Mouse (Mus musculus) Muller cell, postnatal 12 days (primary cell): Measurements from ENCODE around the gene Grb2.

ENCODE experiments used
- DNase-seq: peaks from one replicate; pipeline ENCODE4 v3.0.0-alpha.2; 2015; ENCODE audit errors: inconsistent ontology term

Gene Grb2

DNA sequence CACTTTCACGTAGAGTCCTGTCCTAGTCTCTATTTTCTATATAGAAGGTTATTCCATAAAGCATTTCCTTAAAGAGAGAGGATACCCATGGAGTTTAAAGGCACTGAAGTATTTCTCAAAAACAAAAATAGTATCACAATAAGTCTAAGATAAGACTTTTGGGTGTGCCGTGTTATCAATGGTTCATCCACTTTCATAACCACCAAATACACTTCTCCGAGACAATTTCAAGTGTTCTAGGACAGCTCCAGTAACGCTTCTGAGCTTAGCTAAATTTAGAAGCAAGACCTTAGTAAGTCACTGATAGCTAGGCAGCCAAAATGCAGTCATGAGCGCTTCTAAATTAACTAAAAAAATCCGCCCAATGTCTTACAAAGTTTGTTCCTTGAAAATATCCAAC lies 22.0 kb downstream of the Grb2 start:
- no peak for DNase-seq

DNA sequence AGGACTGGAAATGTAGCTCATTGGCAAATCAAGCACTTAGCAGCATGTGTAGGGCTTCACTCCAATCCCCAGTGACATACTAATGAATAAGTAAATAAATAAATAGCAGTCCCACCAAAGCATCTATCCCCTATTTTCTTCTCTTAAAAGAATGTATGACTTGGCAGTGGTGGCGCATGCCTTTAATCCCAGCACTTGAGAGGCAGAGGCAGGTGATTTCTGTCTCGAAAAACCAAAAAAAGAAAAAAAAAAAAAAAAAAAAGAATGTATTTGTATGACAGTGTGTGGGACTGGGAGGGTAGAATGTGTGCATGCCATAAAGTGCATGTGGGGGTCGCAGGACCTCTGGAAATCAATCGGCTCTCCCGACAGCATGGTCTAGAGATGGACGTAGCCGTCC lies 22.4 kb downstream of the Grb2 start:
- DNase-seq = no peak

DNA sequence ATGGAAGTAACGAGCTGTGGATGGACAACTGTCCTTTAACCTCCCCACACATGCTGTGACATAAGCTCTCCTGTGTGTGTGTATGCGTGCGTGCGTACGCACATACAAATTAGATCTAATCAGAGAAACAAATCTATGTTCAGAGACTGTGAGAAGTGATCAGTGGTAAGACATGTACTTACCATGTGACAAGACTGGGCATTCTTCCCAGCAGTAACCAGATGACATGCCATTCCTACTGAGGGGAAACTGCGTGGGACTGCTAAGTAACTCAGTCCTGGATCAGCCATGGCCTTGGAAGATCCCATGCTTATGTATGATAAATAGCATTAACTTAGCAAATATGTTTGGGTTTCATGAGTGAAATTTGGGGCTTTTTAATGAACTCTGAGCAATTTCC lies 23.5 kb downstream of the Grb2 start:
- peak; percentile 42 for DNase-seq

DNA sequence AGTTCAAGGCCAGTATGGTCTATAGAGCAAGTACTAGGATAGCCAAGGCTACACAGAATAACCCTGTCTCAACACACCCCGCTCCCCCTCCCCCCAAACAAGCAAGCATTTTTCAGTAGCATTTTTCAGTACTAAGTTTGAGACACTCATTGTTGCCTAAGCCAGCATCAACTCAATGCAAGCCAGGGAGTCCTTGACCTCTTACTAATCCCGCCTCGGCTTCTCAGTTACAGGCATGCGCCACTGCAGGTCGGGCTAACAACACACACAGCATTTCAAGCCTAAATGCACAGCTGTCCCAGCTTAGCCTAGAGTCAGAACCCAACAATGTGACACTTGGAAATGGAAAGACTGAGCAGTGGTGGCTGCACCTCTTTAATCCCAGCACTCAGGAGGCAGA lies 25.1 kb downstream of the Grb2 start:
- DNase-seq = no peak

DNA sequence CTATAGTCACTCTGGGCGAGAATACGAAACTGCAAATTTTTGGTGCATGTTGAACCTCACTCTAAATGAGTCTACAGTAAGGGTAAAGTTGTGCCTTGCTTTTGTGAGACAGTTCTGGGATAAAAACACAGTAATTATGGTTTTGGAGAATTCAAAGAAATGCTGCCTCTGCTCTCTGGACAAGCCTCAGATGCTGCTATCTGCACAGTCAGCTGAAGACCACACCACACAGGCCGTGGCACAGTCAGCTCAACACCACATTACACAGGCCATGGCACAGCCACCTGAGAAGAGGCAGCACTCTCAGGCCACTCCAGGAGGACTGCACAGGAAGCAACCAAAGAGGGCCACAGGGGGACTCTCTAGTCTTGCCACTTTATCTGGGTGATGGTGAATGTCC lies 26.0 kb downstream of the Grb2 start:
- DNase-seq = no peak

DNA sequence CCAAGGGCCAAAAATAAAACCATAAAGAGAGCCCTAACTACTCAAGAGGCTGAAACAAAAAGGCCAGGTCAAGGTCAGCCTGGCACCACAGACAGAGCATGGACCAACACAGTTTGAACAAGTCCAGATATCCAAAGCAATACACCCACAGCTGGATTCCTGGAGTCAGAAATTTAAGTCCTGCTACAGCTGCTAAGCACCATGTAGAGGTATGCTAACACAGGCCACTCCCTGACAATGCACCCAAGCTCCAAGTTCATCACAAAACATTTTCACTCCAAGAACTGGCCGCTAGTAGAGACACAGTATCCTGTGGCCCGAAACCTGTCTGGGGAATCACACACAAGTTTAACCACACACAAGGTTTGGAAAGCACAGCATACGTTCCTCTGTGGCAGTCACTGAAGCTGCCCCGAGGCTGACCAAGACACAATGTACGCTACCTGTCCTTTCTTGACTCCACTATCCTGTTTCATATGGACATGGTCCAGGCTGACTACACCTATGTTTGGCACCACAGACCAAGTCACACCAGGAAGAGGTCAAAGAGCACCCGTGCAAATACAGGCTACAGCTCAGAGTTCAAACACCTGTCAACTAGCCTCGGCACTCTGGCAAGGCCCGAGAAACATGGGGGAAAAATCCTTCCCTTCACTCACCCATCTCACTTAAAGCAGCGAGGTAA lies 28.7 kb downstream of the Grb2 start:
- no peak for DNase-seq

DNA sequence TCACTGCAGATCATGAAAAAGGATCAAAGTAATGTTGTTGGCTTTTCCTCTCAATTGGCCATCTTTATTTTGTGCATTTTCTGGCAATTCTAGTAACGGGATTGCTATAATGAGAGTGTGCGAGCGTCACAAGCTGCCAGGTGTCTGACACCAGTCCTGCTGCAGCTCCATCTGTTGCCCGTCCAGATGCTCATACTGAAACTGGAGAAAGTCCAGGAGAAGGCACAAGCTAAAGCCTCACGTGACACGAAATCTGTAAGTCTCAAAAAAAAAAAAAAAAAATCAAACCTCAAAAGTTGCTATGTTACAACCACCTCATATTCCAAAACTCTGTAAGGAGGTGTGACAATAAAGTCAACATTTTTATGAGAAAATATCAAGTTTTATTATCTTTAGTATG lies 29.5 kb downstream of the Grb2 start:
- DNase-seq = no peak

DNA sequence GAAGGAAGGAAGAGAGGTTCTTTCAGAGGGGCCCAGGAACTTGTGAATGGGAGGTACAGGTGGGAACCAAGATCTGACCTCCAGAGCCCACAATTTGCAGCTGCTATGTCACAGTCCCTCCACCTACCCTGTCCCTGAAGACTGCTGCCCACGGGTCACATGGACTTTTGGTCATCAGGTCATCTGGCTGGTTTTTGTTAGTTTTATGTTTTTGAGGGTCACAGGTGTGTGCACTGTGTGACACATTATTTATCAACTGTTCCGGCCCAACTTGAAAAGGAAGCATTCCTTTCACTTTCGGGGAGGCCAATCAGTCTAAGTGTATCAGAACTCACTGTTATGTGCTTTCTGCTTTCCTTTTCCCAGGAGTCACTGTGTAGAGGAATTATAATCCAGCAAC lies 30.9 kb downstream of the Grb2 start:
- no peak for DNase-seq

DNA sequence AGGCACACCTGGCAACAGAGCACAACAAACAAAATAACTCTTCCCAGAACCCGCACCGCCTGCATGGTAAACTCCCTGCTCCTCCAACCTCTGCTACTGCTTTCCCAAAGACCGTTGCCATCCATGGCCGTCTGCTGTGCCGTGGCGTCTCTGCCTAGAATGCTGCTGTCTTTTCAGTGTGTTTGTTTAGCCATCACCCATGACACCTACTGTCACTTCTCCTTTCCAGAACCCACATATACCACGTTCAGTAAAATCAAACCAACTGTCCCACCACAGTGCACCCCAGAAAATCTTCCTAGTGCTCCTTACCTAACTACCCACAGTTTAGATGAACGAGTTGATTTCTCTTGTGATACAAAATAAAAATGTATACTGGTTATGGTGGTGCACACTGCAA lies 31.7 kb downstream of the Grb2 start:
- no peak for DNase-seq

DNA sequence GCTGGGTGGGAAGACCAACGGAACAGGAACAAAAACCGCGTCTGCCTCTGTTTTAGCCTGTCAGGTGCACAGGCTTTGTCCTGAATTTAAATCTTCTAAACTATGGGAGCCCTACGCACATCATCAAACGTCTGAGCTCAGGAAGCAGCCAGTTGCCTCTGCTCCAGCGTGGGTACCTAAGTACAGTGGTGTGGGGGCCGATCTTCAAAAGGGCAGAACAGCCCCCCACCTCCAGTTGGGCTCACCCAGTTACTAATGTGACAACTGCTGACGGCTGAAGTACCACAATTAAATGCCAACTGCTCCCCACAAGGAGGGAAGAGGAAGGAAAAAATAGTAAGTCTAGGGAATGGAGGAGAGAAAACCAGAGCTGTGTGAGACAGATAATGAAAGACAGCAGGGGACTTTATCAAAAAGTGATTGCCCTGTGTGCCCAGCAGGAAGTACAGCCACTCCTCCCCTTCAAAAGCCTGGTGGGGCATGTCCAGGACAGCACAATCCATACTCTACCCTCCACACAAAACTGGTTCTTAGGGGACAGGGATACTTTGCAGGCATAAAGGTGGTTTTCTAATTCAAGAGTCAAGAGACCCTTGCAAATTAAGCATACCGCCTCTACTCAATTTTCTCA lies 34.0 kb downstream of the Grb2 start:
- DNase-seq = no peak

DNA sequence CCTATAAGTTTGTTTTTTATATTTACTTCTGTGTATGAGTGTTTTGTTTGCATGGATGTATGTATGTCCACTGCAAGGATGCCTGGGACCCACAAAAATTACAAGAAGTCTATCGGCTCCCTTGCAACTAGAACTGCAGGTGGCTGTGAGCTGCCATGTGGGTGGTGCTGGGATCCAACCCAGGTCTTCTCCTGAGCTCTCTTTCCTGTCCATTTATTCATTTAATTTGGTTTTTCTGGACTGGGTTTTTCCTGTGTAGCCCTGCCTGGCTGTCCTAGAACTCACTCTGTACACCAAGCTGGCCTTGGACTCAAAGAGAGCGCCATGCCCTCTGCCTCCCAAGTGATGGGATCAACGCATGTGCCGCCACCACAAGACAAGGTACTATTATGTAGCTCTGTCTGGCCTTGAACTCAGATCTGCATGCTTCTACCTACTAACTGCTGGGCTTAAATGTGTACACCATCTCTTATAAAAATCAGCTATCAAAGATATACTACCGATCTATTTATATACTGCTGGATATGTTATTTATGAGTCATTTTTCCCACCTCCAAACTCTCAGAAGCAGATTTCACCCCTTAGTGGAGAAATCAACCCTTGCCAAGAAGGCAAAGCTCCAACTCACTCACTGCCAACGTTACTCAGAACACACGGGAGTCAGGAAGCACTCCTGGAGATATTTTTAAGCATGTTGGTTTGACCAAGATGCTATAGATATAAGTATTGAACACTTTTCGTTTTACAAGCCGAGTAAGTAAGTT lies 34.7 kb downstream of the Grb2 start:
- DNase-seq = no peak

DNA sequence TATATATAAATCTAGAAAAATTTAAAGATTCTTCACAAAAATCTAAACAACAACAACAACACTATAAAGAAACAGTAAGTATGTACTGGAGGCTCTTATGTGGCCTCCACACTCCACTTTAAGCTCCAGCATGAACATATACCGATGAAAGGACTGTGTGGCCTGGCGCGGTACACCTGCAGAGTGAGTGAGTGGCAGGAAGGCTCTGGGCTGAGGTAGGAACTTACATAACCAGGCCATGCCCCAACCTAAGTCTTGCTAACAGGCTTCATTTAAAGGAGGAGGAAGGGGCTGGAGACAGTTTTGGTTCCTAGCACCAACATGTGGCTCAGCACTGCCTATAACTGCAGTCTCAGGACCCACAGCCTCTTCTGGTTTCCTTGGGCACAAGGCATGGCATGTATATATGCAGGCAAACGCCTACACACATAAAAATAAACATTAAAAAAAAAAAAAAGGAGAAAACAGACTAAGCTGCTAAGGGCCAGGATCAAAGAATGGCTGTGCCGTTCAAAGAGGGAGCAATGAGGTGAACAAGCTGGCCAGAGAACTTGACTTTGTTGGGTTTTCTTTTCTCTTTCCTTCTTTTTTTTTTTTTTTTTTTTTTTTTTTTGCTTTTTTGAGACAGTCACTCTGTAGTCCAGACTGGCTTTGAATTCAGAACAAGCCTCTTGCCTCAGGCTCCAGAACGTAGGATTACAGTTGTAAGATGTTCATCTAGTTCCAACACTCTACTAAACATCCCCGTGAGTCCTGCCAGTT lies 36.0 kb downstream of the Grb2 start:
- no peak for DNase-seq

DNA sequence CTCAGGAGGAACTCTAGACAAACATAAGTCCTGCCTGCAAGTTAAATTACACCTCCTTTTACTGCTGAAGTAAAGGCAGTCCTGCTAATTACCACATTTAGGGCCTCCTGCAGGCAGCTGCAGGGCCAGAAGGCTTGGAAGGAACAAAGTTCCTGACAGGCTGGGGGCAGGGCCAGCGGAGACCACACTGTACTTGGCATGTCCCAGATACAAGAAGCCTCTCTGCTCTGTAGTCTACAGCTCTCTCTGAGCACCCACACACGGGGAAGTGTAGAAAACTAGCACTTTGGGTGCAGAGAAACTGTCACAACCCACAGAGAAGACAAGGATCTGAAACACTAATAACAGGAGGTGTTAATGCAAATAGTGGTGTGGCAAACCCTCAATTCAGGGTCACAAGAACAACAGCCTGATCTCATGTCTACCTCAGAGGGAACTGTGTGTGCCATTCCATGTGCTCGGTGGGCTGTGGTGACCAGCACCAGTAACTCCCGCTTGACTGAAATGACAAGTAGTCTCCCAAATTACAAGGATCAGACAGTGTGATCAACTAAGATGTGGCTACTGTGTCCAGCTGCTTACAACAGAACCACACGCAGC lies 37.8 kb downstream of the Grb2 start:
- DNase-seq = peak; percentile 38

DNA sequence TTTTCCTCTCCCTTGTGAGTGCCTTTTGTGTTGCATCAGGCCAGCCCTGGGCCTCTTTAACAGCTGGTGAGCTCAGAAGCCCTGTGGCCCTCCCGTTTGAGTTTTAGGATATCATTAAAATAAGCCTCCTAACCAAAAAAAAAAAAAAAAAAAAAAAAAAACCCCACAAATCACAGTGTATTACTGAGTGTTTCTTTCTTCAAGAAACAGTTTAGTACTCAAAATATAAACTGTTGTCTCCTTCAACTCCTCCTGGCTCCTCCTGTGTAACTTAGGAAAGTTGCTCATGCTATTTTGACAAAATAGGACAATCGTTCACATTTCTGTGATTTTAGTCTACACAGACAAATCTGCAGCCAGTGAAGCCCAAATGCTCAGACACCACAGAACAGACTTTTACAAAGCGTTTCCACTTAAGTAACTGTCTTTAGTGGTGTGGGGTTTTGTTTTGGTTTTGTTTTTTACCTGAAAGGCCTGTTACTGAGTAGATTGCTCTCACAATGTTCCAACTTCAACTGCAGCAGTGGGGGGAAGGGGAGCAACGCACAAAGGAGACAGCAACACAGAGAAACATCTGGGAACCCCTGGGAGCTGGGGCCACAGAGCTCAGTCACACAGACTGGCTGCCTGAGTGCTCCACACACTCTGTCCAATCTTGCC lies 44.6 kb downstream of the Grb2 start:
- no peak for DNase-seq

DNA sequence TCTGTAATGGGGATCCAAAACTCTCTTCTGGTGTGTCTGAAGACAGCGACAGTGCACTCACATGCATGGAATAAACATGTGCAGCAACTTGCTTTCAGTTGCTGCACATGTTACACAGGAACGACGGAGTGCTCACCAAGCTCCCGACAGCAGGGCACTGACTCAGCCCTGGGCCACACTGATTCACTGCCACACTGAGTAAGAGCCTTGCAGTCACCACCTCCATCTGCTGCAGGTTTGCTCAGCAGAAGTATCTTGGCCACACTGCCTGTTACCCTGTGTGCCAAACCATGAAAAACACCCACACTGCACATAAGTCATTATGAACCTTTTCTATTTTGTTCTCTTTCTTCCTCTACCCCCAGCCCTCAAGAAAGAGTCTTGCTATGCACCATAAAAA lies 48.0 kb downstream of the Grb2 start:
- no peak for DNase-seq

DNA sequence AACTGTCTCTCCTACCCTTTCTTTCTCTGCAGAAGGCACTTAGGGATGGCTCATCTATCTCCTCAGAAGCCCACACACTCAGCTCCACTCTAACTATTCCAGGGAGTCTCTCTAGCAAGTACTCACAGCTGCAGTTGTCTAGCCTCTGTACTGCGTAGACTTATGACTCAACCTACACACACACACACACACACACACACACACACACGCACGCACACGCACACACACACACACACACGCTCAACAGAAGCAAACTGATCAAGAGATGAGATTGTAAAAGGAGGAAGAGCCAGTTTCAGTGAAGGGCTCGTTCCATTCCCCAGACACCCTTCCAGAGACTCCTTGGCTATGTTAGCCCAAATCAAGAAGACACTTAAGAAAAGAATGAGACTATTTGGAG lies 49.9 kb downstream of the Grb2 start:
- no peak for DNase-seq

DNA sequence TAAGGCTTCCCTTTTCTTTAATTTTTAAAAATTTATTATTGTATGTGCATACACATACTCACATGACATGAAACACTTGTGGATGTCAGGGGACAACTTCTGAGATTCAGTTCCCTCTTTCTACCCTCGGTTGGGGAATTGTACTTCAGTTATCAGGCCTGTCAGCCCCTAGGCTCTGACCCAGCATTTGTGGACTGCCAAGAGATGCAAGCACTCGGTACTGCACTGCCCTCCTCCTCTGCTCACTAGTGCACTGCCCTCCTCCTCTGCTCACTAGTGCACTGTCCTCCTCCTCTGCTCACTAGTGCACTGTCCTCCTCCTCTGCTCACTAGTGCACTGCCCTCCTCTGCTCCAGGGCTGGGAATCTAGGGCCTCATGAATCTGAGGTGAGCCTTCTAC lies 54.3 kb downstream of the Grb2 start:
- DNase-seq = no peak

DNA sequence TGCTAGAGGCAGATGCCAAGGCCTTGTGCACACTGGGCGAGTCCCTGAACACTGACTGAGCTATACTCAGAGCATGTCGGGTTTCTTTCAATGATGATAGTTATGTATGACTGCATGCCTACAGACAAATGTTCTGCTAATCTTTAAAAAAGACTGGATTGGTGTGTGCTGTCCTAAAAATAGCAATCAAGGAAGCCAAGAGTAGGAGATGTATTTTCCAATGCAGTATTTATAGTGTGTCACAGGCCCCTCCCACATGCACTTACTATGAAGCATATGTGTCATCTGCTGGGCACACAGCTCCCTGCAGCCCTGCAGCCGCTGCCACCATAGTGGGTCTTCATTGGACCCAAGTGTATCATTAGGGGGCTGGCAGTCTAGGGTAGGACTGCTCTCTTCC lies 55.2 kb downstream of the Grb2 start:
- no peak for DNase-seq

DNA sequence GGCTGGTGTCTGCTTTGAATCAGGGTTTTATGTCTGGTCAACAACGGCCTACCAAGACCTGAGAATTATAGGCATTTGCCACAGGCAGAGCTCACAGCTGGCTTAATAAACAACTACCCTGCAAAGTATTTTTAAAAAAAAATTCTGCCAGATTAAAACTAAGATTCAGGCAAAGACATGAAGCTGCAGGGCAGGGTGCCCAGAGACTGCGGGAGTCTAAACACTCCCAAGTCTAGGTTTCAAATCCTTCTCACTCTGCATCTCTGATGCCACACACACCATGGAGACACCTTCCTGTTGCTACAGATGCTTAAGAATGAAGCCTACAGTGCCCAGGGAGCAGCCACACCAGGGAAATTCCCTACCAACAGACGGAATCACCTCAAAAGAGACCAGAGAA lies 56.7 kb downstream of the Grb2 start:
- no peak for DNase-seq

DNA sequence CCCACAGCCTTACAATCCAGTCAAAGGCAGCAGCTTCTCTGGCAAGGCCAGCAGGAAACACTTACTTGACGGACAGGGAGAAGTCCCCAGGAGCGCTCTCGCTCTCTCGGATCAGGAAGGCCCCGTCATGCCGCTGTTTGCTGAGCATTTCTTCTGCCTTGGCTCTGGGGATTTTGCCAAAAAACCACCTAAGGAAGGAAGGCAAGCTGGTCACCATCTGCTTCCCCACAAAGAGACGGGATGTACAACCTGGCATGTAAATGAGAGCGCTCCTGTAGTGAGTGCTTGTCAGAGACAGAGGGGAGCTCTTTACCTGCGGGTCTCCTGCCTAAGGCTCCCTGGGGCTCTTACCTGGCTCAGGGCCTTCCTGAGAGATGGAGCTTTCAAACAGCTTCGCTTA lies 58.7 kb downstream of the Grb2 start:
- DNase-seq = no peak

DNA sequence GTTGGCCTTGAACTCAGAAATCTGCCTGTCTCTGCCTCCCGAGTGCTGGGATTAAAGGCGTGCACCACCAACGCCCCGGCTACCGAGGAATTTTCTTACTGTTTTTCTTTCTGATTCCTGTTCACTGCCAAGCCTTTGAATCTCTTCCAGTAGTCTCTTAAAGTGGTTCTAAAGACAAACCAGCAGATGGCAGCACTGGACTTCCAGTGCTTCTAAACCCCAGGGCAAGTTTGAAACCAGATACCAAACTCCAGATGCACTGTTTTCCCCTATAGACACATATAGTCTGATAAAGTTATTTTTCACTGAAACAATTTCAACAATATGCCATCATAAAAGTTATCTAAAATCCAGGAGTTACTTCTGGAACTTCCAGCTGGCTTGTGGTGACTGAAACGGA lies 60.9 kb downstream of the Grb2 start:
- DNase-seq = peak; percentile 58

DNA sequence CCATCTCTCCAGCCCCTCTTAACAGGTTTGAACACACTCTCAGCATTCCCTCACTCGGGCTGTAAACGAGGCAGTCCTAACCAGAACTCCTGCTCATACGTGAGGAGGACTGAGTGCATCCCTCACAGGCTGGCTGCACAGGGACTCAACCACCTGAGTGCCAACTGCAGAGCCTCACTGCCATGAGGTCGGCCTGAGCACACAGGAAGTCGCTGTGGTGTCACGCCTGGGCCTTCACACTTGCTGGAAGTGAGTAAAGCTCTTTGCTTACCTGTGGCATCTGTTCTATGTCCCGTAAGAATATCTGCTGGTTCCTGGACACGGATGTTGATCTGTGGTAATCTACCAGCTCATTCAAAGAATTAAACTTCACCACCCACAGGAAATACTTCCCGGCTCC lies 62.0 kb downstream of the Grb2 start:
- no peak for DNase-seq
